Mouse (Mus musculus) MEL (cell line): ENCODE results near the gene Trmt2b. TPM values are rescaled to one million over a fixed set of nuclear protein-coding genes. Genes with fewer than 3 reads are reported as not detected.

Experiments used
- DNase-seq: peaks from one replicate; pipeline ENCODE4 v3.0.0; 2011; ENCODE audit warnings: low read depth, low spot score
- H3K27ac ChIP-seq: 2 replicates; pipeline ENCODE4 v1.5.1; 2012; ENCODE audit warnings: low read depth, mild to moderate bottlenecking, control low read depth, low read length, moderate library complexity; ENCODE audit not compliant: control insufficient read depth
- H3K27me3 ChIP-seq, 2 experiments: fragments of 150-350 bp in 1 of 2; sonication (generic) in 1 of 2; 2 replicates each; pipeline ENCODE4 v1.6.1; 2012; ENCODE audit warnings: low read length in 2 of 2, mild to moderate bottlenecking in 2 of 2, improper control_type of control experiment in 1 of 2, moderate library complexity in 1 of 2; ENCODE audit not compliant: insufficient read depth in 2 of 2, control insufficient read depth in 1 of 2
- H3K36me3 ChIP-seq, 2 experiments: 2 replicates each; pipeline ENCODE4 v1.6.1; 2012 to 2014; ENCODE audit warnings: low read length in 2 of 2, improper control_type of control experiment in 1 of 2, inconsistent platforms in 1 of 2, mild to moderate bottlenecking in 1 of 2; ENCODE audit not compliant: insufficient read depth in 2 of 2, control insufficient read depth in 1 of 2
- H3K4me1 ChIP-seq, 2 experiments: fragments of 150-350 bp in 1 of 2; sonication (generic) in 1 of 2; 2 replicates each; pipeline ENCODE4 v1.6.1; 2012; ENCODE audit warnings: low read length in 2 of 2, improper control_type of control experiment in 1 of 2, mild to moderate bottlenecking in 1 of 2; ENCODE audit not compliant: insufficient read depth in 2 of 2, control insufficient read depth in 1 of 2
- H3K4me3 ChIP-seq, 2 experiments: fragments of 150-350 bp in 1 of 2; sonication (generic) in 1 of 2; 2 replicates each; pipeline ENCODE4 v1.5.1; 2012; ENCODE audit warnings: low read depth in 2 of 2, low read length in 2 of 2, mild to moderate bottlenecking in 2 of 2, moderate library complexity in 2 of 2, control low read depth in 1 of 2, improper control_type of control experiment in 1 of 2; ENCODE audit not compliant: control insufficient read depth in 1 of 2, insufficient read depth in 1 of 2
- H3K79me2 ChIP-seq: 2 replicates; pipeline ENCODE4 v1.6.1; 2012; ENCODE audit warnings: mild to moderate bottlenecking, low read length, moderate library complexity; ENCODE audit not compliant: control insufficient read depth, poor library complexity, insufficient read depth
- H3K9ac ChIP-seq: 2 replicates; pipeline ENCODE4 v1.6.1; 2012; ENCODE audit warnings: low read depth, mild to moderate bottlenecking, control low read depth, low read length, moderate library complexity; ENCODE audit not compliant: control insufficient read depth, poor library complexity, severe bottlenecking
- H3K9me3 ChIP-seq: fragments of 150-350 bp; sonication (generic); replicated peaks from 2 replicates; pipeline ENCODE4 v1.6.1; 2012; ENCODE audit warnings: mild to moderate bottlenecking, low read length, improper control_type of control experiment, moderate library complexity; ENCODE audit not compliant: insufficient read depth
- BHLHE40 ChIP-seq: IDR thresholded peaks from 2 replicates; pipeline ENCODE4 v1.6.1; 2012; ENCODE audit warnings: low read depth, mild to moderate bottlenecking, inconsistent platforms, low read length, improper control_type of control experiment, borderline replicate concordance
- CHD1 ChIP-seq: IDR thresholded peaks from 2 replicates; pipeline ENCODE4 v1.6.1; 2012; ENCODE audit warnings: low read depth, mild to moderate bottlenecking, inconsistent platforms, low read length, improper control_type of control experiment
- ELF1 ChIP-seq: IDR thresholded peaks from 2 replicates; pipeline ENCODE4 v1.6.1; 2014; ENCODE audit warnings: low read depth, mild to moderate bottlenecking, inconsistent platforms, low read length, improper control_type of control experiment, moderate library complexity
- EP300 ChIP-seq, 2 experiments: IDR thresholded peaks; 2 replicates each; pipeline ENCODE4 v1.6.1; 2011; ENCODE audit warnings: improper control_type of control experiment in 2 of 2, low read length in 2 of 2, low read depth in 1 of 2, mild to moderate bottlenecking in 1 of 2
- ETS1 ChIP-seq: IDR thresholded peaks from 2 replicates; pipeline ENCODE4 v1.6.1; 2012; ENCODE audit warnings: low read depth, mild to moderate bottlenecking, inconsistent platforms, low read length, improper control_type of control experiment, moderate library complexity
- GABPA ChIP-seq: IDR thresholded peaks from 2 replicates; pipeline ENCODE4 v1.6.1; 2012; ENCODE audit warnings: low read depth, mild to moderate bottlenecking, inconsistent platforms, low read length, improper control_type of control experiment, moderate library complexity
- GATA1 ChIP-seq: IDR thresholded peaks from 2 replicates; pipeline ENCODE4 v1.6.1; 2011; ENCODE audit warnings: low read depth, low read length, improper control_type of control experiment
- HCFC1 ChIP-seq: IDR thresholded peaks from 2 replicates; pipeline ENCODE4 v1.6.1; 2012; ENCODE audit warnings: low read depth, mild to moderate bottlenecking, inconsistent platforms, low read length, improper control_type of control experiment, moderate library complexity
- JUND ChIP-seq: IDR thresholded peaks from 2 replicates; pipeline ENCODE4 v1.6.1; 2011; ENCODE audit warnings: low read depth, mild to moderate bottlenecking, improper control_type of control experiment, low read length
- MAFK ChIP-seq: IDR thresholded peaks from 2 replicates; pipeline ENCODE4 v1.6.1; 2011; ENCODE audit warnings: low read depth, mild to moderate bottlenecking, low read length, improper control_type of control experiment, borderline replicate concordance
- MEF2A ChIP-seq: IDR thresholded peaks from 2 replicates; pipeline ENCODE4 v1.6.1; 2014; ENCODE audit warnings: low read depth, mild to moderate bottlenecking, inconsistent platforms, low read length, improper control_type of control experiment; ENCODE audit not compliant: poor library complexity, insufficient replicate concordance, severe bottlenecking; ENCODE audit errors: extremely low read depth
- MXI1 ChIP-seq: IDR thresholded peaks from 2 replicates; pipeline ENCODE4 v1.6.1; 2011; ENCODE audit warnings: mild to moderate bottlenecking, low read depth, low read length, improper control_type of control experiment
- MYB ChIP-seq: IDR thresholded peaks from 2 replicates; pipeline ENCODE4 v1.6.1; 2011; ENCODE audit warnings: mild to moderate bottlenecking, low read depth, low read length, improper control_type of control experiment
- MYC ChIP-seq: IDR thresholded peaks from 2 replicates; pipeline ENCODE4 v1.6.1; 2011; ENCODE audit warnings: low read depth, mild to moderate bottlenecking, low read length, improper control_type of control experiment, moderate library complexity
- NELFE ChIP-seq: IDR thresholded peaks from 2 replicates; pipeline ENCODE4 v1.6.1; 2011; ENCODE audit warnings: low read depth, low read length, improper control_type of control experiment
- NRF1 ChIP-seq: IDR thresholded peaks from 2 replicates; pipeline ENCODE4 v1.6.1; 2014; ENCODE audit warnings: low read depth, mild to moderate bottlenecking, inconsistent platforms, low read length, improper control_type of control experiment, moderate library complexity; ENCODE audit not compliant: poor library complexity, insufficient read depth, severe bottlenecking
- POLR2A ChIP-seq, 2 experiments: IDR thresholded peaks; 2 replicates each; pipeline ENCODE4 v1.6.1; 2011 to 2012; ENCODE audit warnings: low read length in 2 of 2, mild to moderate bottlenecking in 2 of 2, control low read depth in 1 of 2, improper control_type of control experiment in 1 of 2, low read depth in 1 of 2, moderate library complexity in 1 of 2; ENCODE audit not compliant: control insufficient read depth in 1 of 2, insufficient read depth in 1 of 2, poor library complexity in 1 of 2
- POLR2AphosphoS2 ChIP-seq: IDR thresholded peaks from 2 replicates; pipeline ENCODE4 v1.6.1; 2011; ENCODE audit warnings: low read length, improper control_type of control experiment
- POLR2AphosphoS5 ChIP-seq: IDR thresholded peaks from 2 replicates; pipeline ENCODE4 v1.6.1; 2012; ENCODE audit warnings: low read depth, borderline replicate concordance, mild to moderate bottlenecking, inconsistent platforms, low read length, moderate library complexity, mixed read lengths
- RAD21 ChIP-seq: IDR thresholded peaks from 2 replicates; pipeline ENCODE4 v1.6.1; 2011; ENCODE audit warnings: mild to moderate bottlenecking, low read depth, low read length, improper control_type of control experiment
- RCOR1 ChIP-seq: IDR thresholded peaks from 2 replicates; pipeline ENCODE4 v1.6.1; 2012; ENCODE audit warnings: low read depth, mild to moderate bottlenecking, inconsistent platforms, low read length, improper control_type of control experiment
- SIN3A ChIP-seq: IDR thresholded peaks from 2 replicates; pipeline ENCODE4 v1.6.1; 2012; ENCODE audit warnings: low read length, improper control_type of control experiment, inconsistent platforms
- SMC3 ChIP-seq: IDR thresholded peaks from 2 replicates; pipeline ENCODE4 v1.6.1; 2011; ENCODE audit warnings: low read depth, low read length, improper control_type of control experiment
- TAL1 ChIP-seq: IDR thresholded peaks from 2 replicates; pipeline ENCODE4 v1.6.1; 2012; ENCODE audit warnings: mild to moderate bottlenecking, inconsistent platforms, low read length, moderate library complexity, mixed read lengths
- TCF12 ChIP-seq: IDR thresholded peaks from 2 replicates; pipeline ENCODE4 v1.6.1; 2014; ENCODE audit warnings: low read depth, mild to moderate bottlenecking, inconsistent platforms, low read length, improper control_type of control experiment, moderate library complexity
- UBTF ChIP-seq: IDR thresholded peaks from 2 replicates; pipeline ENCODE4 v1.6.1; 2012; ENCODE audit warnings: low read depth, mild to moderate bottlenecking, inconsistent platforms, low read length, improper control_type of control experiment, moderate library complexity, borderline replicate concordance; ENCODE audit not compliant: insufficient read depth
- ZC3H11A ChIP-seq: IDR thresholded peaks from 2 replicates; pipeline ENCODE4 v1.6.1; 2012; ENCODE audit warnings: low read depth, mild to moderate bottlenecking, inconsistent platforms, low read length, improper control_type of control experiment
- ZMIZ1 ChIP-seq: IDR thresholded peaks from 2 replicates; pipeline ENCODE4 v1.6.1; 2012; ENCODE audit warnings: low read depth, mild to moderate bottlenecking, inconsistent platforms, low read length, improper control_type of control experiment, moderate library complexity
- ZNF384 ChIP-seq: IDR thresholded peaks from 2 replicates; pipeline ENCODE4 v1.6.1; 2012; ENCODE audit warnings: low read depth, mild to moderate bottlenecking, inconsistent platforms, low read length, improper control_type of control experiment
- polyA plus RNA-seq, 2 experiments: library from polyadenylated mRNA; stranded (reverse) in 1 of 2; unstranded in 1 of 2; fragments of >175 nt in 1 of 2; fragments of >200 nt in 1 of 2; gene quantifications; 2 replicates each; pipeline versions ENCODE4 v1.2.1 to v1.2.4; 2012; ENCODE audit warnings: low replicate concordance in 2 of 2, low read depth in 1 of 2; ENCODE audit not compliant: insufficient read length in 2 of 2, insufficient read depth in 1 of 2, missing spikeins in 1 of 2
- total RNA-seq: library from RNA; depleted of rRNA; stranded (reverse); fragments of 300-350 nt; gene quantifications from 2 replicates; pipeline ENCODE4 v1.2.3, GENCODE M21; 2012

Trmt2b gene
- total and polyA plus RNA-seq, 3 experiments = 19.8 to 36.4 TPM; not detected in 1

DNA sequence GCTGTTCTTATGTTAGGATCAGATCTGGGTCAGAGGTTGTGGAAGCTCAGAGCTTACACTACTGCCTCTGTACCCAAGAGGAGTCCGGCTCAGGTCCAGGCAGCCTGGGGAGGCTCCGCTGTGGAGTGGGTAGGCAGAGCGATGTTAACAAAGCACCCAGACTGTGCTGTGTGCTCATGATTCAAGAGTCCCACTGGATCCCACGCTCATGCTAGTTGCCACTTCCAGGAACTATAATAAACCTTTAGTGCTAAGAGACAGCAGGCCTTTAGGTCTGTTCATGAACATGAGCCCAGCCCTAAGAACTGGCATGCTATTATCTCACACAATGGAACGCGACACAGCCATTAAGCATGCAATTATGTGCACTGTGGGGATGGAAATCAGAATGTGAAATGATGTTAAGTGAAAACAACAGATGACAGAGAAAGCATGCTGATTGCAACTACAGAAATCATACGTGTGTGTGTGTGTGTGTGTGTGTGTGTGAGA is 65.6 kb downstream of the Trmt2b start:
- H3K9ac ChIP-seq = no peak overlapping the region
- H3K9me3 ChIP-seq = no peaks in the 10 kb centered on the region
- DNase-seq = no peak
- peaks cover 5 to 10% of the 10 kb centered on the region in 2 experiments; a peak in 3 of 4 replicates for H3K4me1 ChIP-seq
- no peak overlapping the region for H3K4me3 ChIP-seq
- H3K27me3 ChIP-seq = no peaks in the 10 kb centered on the region
- H3K79me2 ChIP-seq = no peaks in the 10 kb centered on the region
- peaks cover 4 to 12% of the 10 kb centered on the region in 2 experiments for H3K36me3 ChIP-seq
- no peak for TF ChIP-seq MXI1
- no peak for TF ChIP-seq NELFE
- no peak for TF ChIP-seq HCFC1
- TF ChIP-seq MAFK = no peak
- H3K27ac ChIP-seq = no peak overlapping the region

- H3K79me2 ChIP-seq = no peaks in the 10 kb centered on the region
- peak; percentile 78 for DNase-seq
- no peak overlapping the region for H3K9ac ChIP-seq
- no peaks in the 10 kb centered on the region for H3K9me3 ChIP-seq
- H3K36me3 ChIP-seq = peaks cover 0 to 12% of the 10 kb centered on the region in 2 experiments; a peak in 2 of 4 replicates
- H3K4me1 ChIP-seq = peaks cover 5 to 10% of the 10 kb centered on the region in 2 experiments; a peak in 3 of 4 replicates
- H3K27me3 ChIP-seq = no peaks in the 10 kb centered on the region
- peak overlapping the region; percentile 1; the same call in 1 of the 2 replicates for H3K27ac ChIP-seq
- no peak overlapping the region for H3K4me3 ChIP-seq
- TF ChIP-seq MEF2A (no peak), ZMIZ1 (no peak), MAFK (peak; percentile 74; the same call in 1 of the 2 replicates), SMC3 (peak; percentile 4; the same call in 1 of the 2 replicates), ZC3H11A (no peak), ZNF384 (no peak), JUND (no peak), BHLHE40 (no peak), NELFE (no peak), CHD1 (no peak), TCF12 (peak; percentile 83), SIN3A (0 out of 2 replicates have a peak, but pooled peaks have one; percentile 37), UBTF (no peak), GATA1 (peak; percentile 78), ETS1 (peak; percentile 60; the same call in 1 of the 2 replicates), GABPA (0 out of 2 replicates have a peak, but pooled peaks have one; percentile 44), RAD21 (no peak), ELF1 (no peak), POLR2A (IDR thresholded peaks at IDR 0.05; ENCODE audit: control insufficient read depth in 1 of 2, insufficient read depth in 1 of 2, low read depth in 1 of 2, low read length in 2 of 2, poor library complexity in 1 of 2) (no peak), POLR2AphosphoS5 (no peak), POLR2AphosphoS2 (no peak), RCOR1 (peak; percentile 56; the same call in 1 of the 2 replicates), NRF1 (no peak), TAL1 (peak; percentile 29; the same call in 1 of the 2 replicates), MYC (0 out of 2 replicates have a peak, but pooled peaks have one; percentile 42), MYB (no peak), EP300 (IDR thresholded peaks at IDR 0.05; ENCODE audit: low read depth in 1 of 2, low read length in 2 of 2) (peak; percentile 79 to 80)
These were observed 68.3 kb downstream of the Trmt2b start for GRCm38 (mm10) chrX:134208491-134208890.
